Mouse (Mus musculus): ENCODE results near the gene Kcnn3.

Kcnn3 gene

GRCm38 (mm10) chr3:89519894-89520293 is at the start of gene Kcnn3:
Gene Kcnn3, plus strand, starts transcription at chr3:89520164.
- DNase-seq, result peak; percentile 87 to 90

GRCm38 (mm10) chr3:89472280-89472679 is 47.7 kb upstream of the Kcnn3 start:
- no peak for DNase-seq

GRCm38 (mm10) chr3:89473838-89474237 is 46.1 kb upstream of the Kcnn3 start:
- DNase-seq, result no peak

GRCm38 (mm10) chr3:89479055-89479454 is 40.9 kb upstream of the Kcnn3 start:
- DNase-seq, result no peak

- peak in 1 of 2 experiments; percentile 58 for DNase-seq
Observed at GRCm38 (mm10) chr3:89481488-89481887, 38.5 kb upstream of the Kcnn3 start.

GRCm38 (mm10) chr3:89482249-89482648 is 37.7 kb upstream of the Kcnn3 start:
- DNase-seq, result no peak

GRCm38 (mm10) chr3:89484766-89485524 is 35.0 kb upstream of the Kcnn3 start:
- DNase-seq, result peak; percentile 73 to 90

GRCm38 (mm10) chr3:89486111-89486510 is 33.9 kb upstream of the Kcnn3 start:
- DNase-seq, result no peak

GRCm38 (mm10) chr3:89486916-89487702 is 32.9 kb upstream of the Kcnn3 start:
- no peak for DNase-seq

- no peak for DNase-seq
Observed at GRCm38 (mm10) chr3:89490790-89491189, 29.2 kb upstream of the Kcnn3 start.

GRCm38 (mm10) chr3:89491559-89491958 is 28.4 kb upstream of the Kcnn3 start:
- no peak for DNase-seq

- DNase-seq, result peak; percentile 67 to 85
Observed at GRCm38 (mm10) chr3:89492701-89493151, 27.2 kb upstream of the Kcnn3 start.

- no peak for DNase-seq
Observed at GRCm38 (mm10) chr3:89494630-89495029, 25.3 kb upstream of the Kcnn3 start.

- no peak for DNase-seq
Observed at GRCm38 (mm10) chr3:89496366-89496765, 23.6 kb upstream of the Kcnn3 start.

- DNase-seq, result no peak
Observed at GRCm38 (mm10) chr3:89499696-89500095, 20.3 kb upstream of the Kcnn3 start.

GRCm38 (mm10) chr3:89501486-89501885 is 18.5 kb upstream of the Kcnn3 start:
- no peak for DNase-seq

- DNase-seq, result no peak
Observed at GRCm38 (mm10) chr3:89502551-89502950, 17.4 kb upstream of the Kcnn3 start.

GRCm38 (mm10) chr3:89508041-89508440 is 11.9 kb upstream of the Kcnn3 start:
- DNase-seq, result no peak

- DNase-seq, result peak in 1 of 2 experiments; percentile 69
Observed at GRCm38 (mm10) chr3:89510979-89511378, 9.0 kb upstream of the Kcnn3 start.

- DNase-seq, result no peak
Observed at GRCm38 (mm10) chr3:89511400-89511799, 8.6 kb upstream of the Kcnn3 start.

- peak in 1 of 2 experiments; percentile 44 for DNase-seq
Observed at GRCm38 (mm10) chr3:89512225-89512624, 7.7 kb upstream of the Kcnn3 start.

GRCm38 (mm10) chr3:89515444-89515843 is 4.5 kb upstream of the Kcnn3 start:
- DNase-seq, result no peak

- no peak for DNase-seq
Observed at GRCm38 (mm10) chr3:89516321-89516720, 3.6 kb upstream of the Kcnn3 start.
